Mouse (Mus musculus) neural tube, embryonic 12.5 days (tissue): Measurements from ENCODE around the gene Mrgprh. TPM values are rescaled to one million over a fixed set of nuclear protein-coding genes. Genes with fewer than 3 reads are reported as not detected.

Experiments
- ATAC-seq: fragments of 200-750 bp; cut with Nextera tagmentation; 2 replicates; pipeline ENCODE4 v1.8.0; 2017; ENCODE audit warnings: low read depth, mild to moderate bottlenecking, moderate TSS enrichment, moderate library complexity; ENCODE audit not compliant: low FRiP score
- H3K27ac ChIP-seq: fragments of 300-500 bp; sonication (generic); 2 replicates; pipeline ENCODE4 v1.5.1; 2016
- H3K27me3 ChIP-seq: fragments of 300-500 bp; sonication (generic); replicated peaks from 2 replicates; pipeline ENCODE4 v1.6.1; 2016; ENCODE audit warnings: mild to moderate bottlenecking
- H3K36me3 ChIP-seq: fragments of 300-500 bp; sonication (generic); 2 replicates; pipeline ENCODE4 v1.6.1; 2016; ENCODE audit warnings: mild to moderate bottlenecking
- H3K4me1 ChIP-seq: fragments of 300-500 bp; sonication (generic); 2 replicates; pipeline ENCODE4 v1.6.1; 2016
- H3K4me2 ChIP-seq: fragments of 300-500 bp; sonication (generic); replicated peaks from 2 replicates; pipeline ENCODE4 v1.6.1; 2016; ENCODE audit warnings: mild to moderate bottlenecking
- H3K4me3 ChIP-seq: fragments of 300-500 bp; sonication (generic); 2 replicates; pipeline ENCODE4 v1.5.1; 2016
- H3K9ac ChIP-seq: fragments of 300-500 bp; sonication (generic); 2 replicates; pipeline ENCODE4 v1.6.1; 2016; ENCODE audit warnings: mild to moderate bottlenecking
- H3K9me3 ChIP-seq: fragments of 300-500 bp; sonication (generic); 2 replicates; pipeline ENCODE4 v1.6.1; 2016; ENCODE audit warnings: mild to moderate bottlenecking
- WGBS: fragments of 180-500 bp; shearing (Covaris S2); methylation state at CpG from one replicate; pipeline ENCODE4 v1.1.7; 2016; 5-methylcytosine and 5-hydroxymethylcytosine counted together
- polyA plus RNA-seq: library from polyadenylated mRNA; unstranded; fragments of >200 nt; fragmentation: Nextera tagmentation; extraction: Ambion mirVana; gene quantifications from 2 replicates; pipeline ENCODE4 v1.2.1, GENCODE M21; 2016

Mrgprh gene
- polyA plus RNA-seq, 1 experiment from 2014 or later = not detected

- Histone ChIP-seq H3K27me3 (no peaks in the 10 kb centered on the region), H3K9ac (no peak overlapping the region), H3K27ac (no peak overlapping the region), H3K36me3 (no peaks in the 10 kb centered on the region), H3K4me3 (no peak overlapping the region), H3K4me2 (no peak overlapping the region), H3K4me1 (no peaks in the 10 kb centered on the region; the same call in 1 of the 2 replicates), H3K9me3 (no peaks in the 10 kb centered on the region)
- 87% methylated on average over 8 of the region's 8 CpGs for WGBS
- ATAC-seq = no peak
Observed at GRCm38 (mm10) chr17:12849778-12850382, 26.0 kb upstream of the Mrgprh start.

- H3K4me1 ChIP-seq = no peaks in the 10 kb centered on the region
- no peak overlapping the region for H3K4me3 ChIP-seq
- no peaks in the 10 kb centered on the region for H3K36me3 ChIP-seq
- no peak overlapping the region for H3K9ac ChIP-seq
- WGBS = 79% methylated on average over 11 of the region's 11 CpGs
- ATAC-seq = no peak
- no peaks in the 10 kb centered on the region for H3K27me3 ChIP-seq
- no peak overlapping the region for H3K4me2 ChIP-seq
- no peak overlapping the region for H3K27ac ChIP-seq
- H3K9me3 ChIP-seq = no peaks in the 10 kb centered on the region
Observed at GRCm38 (mm10) chr17:12851689-12852088, 24.1 kb upstream of the Mrgprh start.

GRCm38 (mm10) chr17:12853821-12854220 lies 22.0 kb upstream of the Mrgprh start:
- WGBS = 86% methylated on average over 2 of the region's 2 CpGs
- no peak overlapping the region for H3K4me2 ChIP-seq
- no peak for ATAC-seq
- no peak overlapping the region for H3K27ac ChIP-seq
- H3K4me3 ChIP-seq = no peak overlapping the region
- no peaks in the 10 kb centered on the region for H3K9me3 ChIP-seq
- no peaks in the 10 kb centered on the region for H3K27me3 ChIP-seq
- H3K36me3 ChIP-seq = no peaks in the 10 kb centered on the region
- H3K9ac ChIP-seq = no peak overlapping the region
- no peaks in the 10 kb centered on the region for H3K4me1 ChIP-seq

- no peaks in the 10 kb centered on the region for H3K4me1 ChIP-seq
- no peak overlapping the region for H3K4me3 ChIP-seq
- 95% methylated on average over 11 of the region's 11 CpGs for WGBS
- H3K36me3 ChIP-seq = no peaks in the 10 kb centered on the region
- ATAC-seq = no peak
- H3K27me3 ChIP-seq = no peaks in the 10 kb centered on the region
- no peak overlapping the region for H3K4me2 ChIP-seq
- H3K27ac ChIP-seq = no peak overlapping the region
- H3K9ac ChIP-seq = no peak overlapping the region
- no peaks in the 10 kb centered on the region for H3K9me3 ChIP-seq
Observed at GRCm38 (mm10) chr17:12854386-12854785, 21.4 kb upstream of the Mrgprh start.

GRCm38 (mm10) chr17:12857395-12857794 lies 18.4 kb upstream of the Mrgprh start:
- 67% methylated on average over 3 of the region's 3 CpGs for WGBS
- no peaks in the 10 kb centered on the region; the same call in 1 of the 2 replicates for H3K27me3 ChIP-seq
- no peak overlapping the region for H3K4me3 ChIP-seq
- H3K4me1 ChIP-seq = no peaks in the 10 kb centered on the region
- ATAC-seq = no peak
- H3K9me3 ChIP-seq = no peaks in the 10 kb centered on the region
- no peak overlapping the region for H3K27ac ChIP-seq
- no peaks in the 10 kb centered on the region for H3K36me3 ChIP-seq
- no peak overlapping the region for H3K4me2 ChIP-seq
- H3K9ac ChIP-seq = no peak overlapping the region

GRCm38 (mm10) chr17:12858072-12858471 lies 17.8 kb upstream of the Mrgprh start:
- no peaks in the 10 kb centered on the region for H3K9me3 ChIP-seq

GRCm38 (mm10) chr17:12859006-12859520 lies 16.8 kb upstream of the Mrgprh start:
- Histone ChIP-seq H3K4me3 (no peak overlapping the region), H3K4me2 (no peak overlapping the region), H3K36me3 (no peaks in the 10 kb centered on the region), H3K27ac (no peak overlapping the region), H3K9ac (no peak overlapping the region), H3K27me3 (no peaks in the 10 kb centered on the region; the same call in 1 of the 2 replicates), H3K9me3 (no peaks in the 10 kb centered on the region), H3K4me1 (no peaks in the 10 kb centered on the region)
- ATAC-seq = no peak
- 83% methylated on average over 8 of the region's 8 CpGs for WGBS

More at GRCm38 (mm10) chr17:12858072-12858471, 17.8 kb upstream of the Mrgprh start:
- Histone ChIP-seq H3K4me1 (no peaks in the 10 kb centered on the region), H3K4me3 (no peak overlapping the region), H3K36me3 (no peaks in the 10 kb centered on the region), H3K27ac (no peak overlapping the region), H3K4me2 (no peak overlapping the region), H3K9ac (no peak overlapping the region), H3K27me3 (no peaks in the 10 kb centered on the region; the same call in 1 of the 2 replicates)
- WGBS = 50% methylated on average over 4 of the region's 4 CpGs
- no peak for ATAC-seq

GRCm38 (mm10) chr17:12864111-12864510 lies 11.7 kb upstream of the Mrgprh start:
- Histone ChIP-seq H3K36me3 (no peaks in the 10 kb centered on the region), H3K4me1 (no peaks in the 10 kb centered on the region), H3K9me3 (no peaks in the 10 kb centered on the region), H3K27me3 (no peaks in the 10 kb centered on the region; the same call in 1 of the 2 replicates), H3K27ac (no peak overlapping the region), H3K9ac (no peak overlapping the region), H3K4me2 (no peak overlapping the region), H3K4me3 (no peak overlapping the region)
- ATAC-seq = no peak

GRCm38 (mm10) chr17:12865407-12865806 lies 10.4 kb upstream of the Mrgprh start:
- H3K9ac ChIP-seq = no peak overlapping the region
- no peak overlapping the region for H3K4me3 ChIP-seq
- no peaks in the 10 kb centered on the region for H3K9me3 ChIP-seq
- no peak for ATAC-seq
- H3K4me1 ChIP-seq = no peaks in the 10 kb centered on the region
- no peaks in the 10 kb centered on the region for H3K36me3 ChIP-seq
- no peak overlapping the region for H3K4me2 ChIP-seq
- no peaks in the 10 kb centered on the region for H3K27me3 ChIP-seq
- H3K27ac ChIP-seq = no peak overlapping the region
- WGBS = 81% methylated on average over 3 of the region's 3 CpGs

GRCm38 (mm10) chr17:12866853-12867252 lies 9.0 kb upstream of the Mrgprh start:
- 86% methylated on average over 10 of the region's 10 CpGs for WGBS
- no peak overlapping the region for H3K4me3 ChIP-seq
- H3K4me1 ChIP-seq = no peaks in the 10 kb centered on the region; the same call in 1 of the 2 replicates

GRCm38 (mm10) chr17:12868043-12868442 lies 7.8 kb upstream of the Mrgprh start, which contains the start of gene Mas1:
Gene Mas1, minus strand, starts transcription at chr17:12868143.
- Histone ChIP-seq H3K4me3 (no peak within 1 kb of the TSS), H3K4me2 (no peak within 1 kb of the TSS), H3K36me3 (no peaks in the 10 kb centered on the region), H3K27me3 (no peaks in the 10 kb centered on the region), H3K9me3 (no peaks in the 10 kb centered on the region), H3K27ac (no peak within 1 kb of the TSS), H3K9ac (no peak within 1 kb of the TSS), H3K4me1 (no peaks in the 10 kb centered on the region; the same call in 1 of the 2 replicates)
- no peak for ATAC-seq
- 69% methylated on average over 2 of the region's 2 CpGs for WGBS

More at GRCm38 (mm10) chr17:12866853-12867252, 9.0 kb upstream of the Mrgprh start:
- Histone ChIP-seq H3K27me3 (no peaks in the 10 kb centered on the region), H3K9me3 (no peaks in the 10 kb centered on the region), H3K27ac (no peak overlapping the region), H3K36me3 (no peaks in the 10 kb centered on the region), H3K9ac (no peak overlapping the region), H3K4me2 (no peak overlapping the region)
- ATAC-seq = no peak

- WGBS = 38% methylated on average over 4 of the region's 4 CpGs
- no peak for ATAC-seq
- no peaks in the 10 kb centered on the region for H3K27me3 ChIP-seq
- no peak overlapping the region for H3K4me2 ChIP-seq
- H3K27ac ChIP-seq = no peak overlapping the region
- H3K36me3 ChIP-seq = no peaks in the 10 kb centered on the region
- no peaks in the 10 kb centered on the region for H3K9me3 ChIP-seq
- no peaks in the 10 kb centered on the region; the same call in 1 of the 2 replicates for H3K4me1 ChIP-seq
- H3K4me3 ChIP-seq = no peak overlapping the region
- H3K9ac ChIP-seq = no peak overlapping the region
Observed at GRCm38 (mm10) chr17:12868640-12869039, 7.2 kb upstream of the Mrgprh start.
